Mouse (Mus musculus) heart, adult 9 months (tissue): ENCODE results near the gene Usp21.
A peak's percentile ranks its signal among the peaks of the same experiment; 100 is the strongest.
"Not testable (repeated sequence)": the region's sequence is repeated elsewhere in the genome, so short reads cannot be mapped to it uniquely, and the experiment has no call there.

ENCODE experiments used
- DNase-seq, 2 experiments: peaks; one replicate each; pipeline ENCODE4 v3.0.0; 2022; ENCODE audit warnings: low spot score in 2 of 2

Usp21 gene

DNA sequence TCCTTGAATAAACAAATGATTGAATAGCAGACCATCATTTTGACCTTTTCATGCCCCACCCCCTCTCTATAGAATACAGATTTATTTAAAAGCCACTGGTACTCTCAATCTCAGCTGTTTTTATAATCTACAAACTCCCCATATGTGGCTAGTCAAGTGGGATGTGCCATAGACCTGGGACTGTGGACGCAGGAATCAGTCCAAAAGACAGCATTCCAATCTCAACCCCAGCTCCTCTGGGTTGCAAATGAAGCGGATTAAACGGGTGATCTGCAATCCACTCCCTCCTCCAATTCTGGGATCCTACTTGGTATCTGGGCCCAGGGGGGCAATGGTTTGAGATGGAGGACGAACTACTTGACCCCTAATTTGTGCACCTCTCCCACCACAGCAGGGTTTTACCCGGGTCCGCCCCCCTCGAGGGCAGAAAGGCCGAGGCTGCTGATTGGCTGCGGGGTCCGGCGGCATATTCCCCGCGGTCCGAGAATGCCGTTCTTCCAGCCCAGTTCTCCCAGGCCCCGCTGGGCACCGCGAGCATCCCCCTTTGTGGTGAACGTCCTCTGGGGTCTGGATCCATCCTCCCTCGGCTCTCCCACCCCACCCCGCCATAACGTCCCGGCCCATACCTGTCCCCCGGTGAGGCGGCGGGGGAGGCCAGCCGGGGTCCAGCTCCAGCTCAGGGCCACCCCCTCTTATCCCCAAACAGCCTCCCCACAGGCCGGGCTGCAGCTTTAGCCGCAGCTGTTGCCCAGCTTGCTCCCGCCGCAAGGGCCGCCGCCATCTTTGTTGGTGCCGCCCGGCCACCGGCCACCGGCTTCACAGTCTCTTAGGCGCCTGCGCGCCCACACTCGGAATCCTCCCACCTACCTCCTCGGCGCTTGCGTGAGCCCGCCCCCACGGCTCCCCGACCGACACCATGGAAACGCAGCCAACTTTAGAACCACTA lies at the start of gene Usp21:
Gene Usp21, minus strand, starts transcription at position 856 of the 946 bp plus-strand sequence.
- DNase-seq: peak; percentile 94 to 96

DNA sequence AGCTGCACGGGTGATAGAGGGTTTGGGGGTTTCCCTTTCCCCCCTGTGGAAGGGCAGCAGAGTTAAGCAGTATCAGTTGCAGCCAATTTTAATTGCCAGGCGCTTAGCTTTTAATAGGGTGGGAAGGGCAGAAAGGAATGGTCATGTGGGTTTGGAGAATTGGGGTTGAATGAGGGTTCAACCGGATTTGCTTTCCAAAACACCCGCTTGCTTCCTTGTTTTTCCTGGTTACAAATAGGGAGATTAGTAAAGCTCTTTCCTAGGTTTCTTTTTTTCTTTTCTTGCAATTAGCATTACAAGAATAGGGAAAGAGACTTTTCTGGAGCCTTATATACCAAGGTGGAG lies 42.4 kb upstream of the Usp21 start:
- DNase-seq: peak in 1 of 2 experiments; percentile 37

DNA sequence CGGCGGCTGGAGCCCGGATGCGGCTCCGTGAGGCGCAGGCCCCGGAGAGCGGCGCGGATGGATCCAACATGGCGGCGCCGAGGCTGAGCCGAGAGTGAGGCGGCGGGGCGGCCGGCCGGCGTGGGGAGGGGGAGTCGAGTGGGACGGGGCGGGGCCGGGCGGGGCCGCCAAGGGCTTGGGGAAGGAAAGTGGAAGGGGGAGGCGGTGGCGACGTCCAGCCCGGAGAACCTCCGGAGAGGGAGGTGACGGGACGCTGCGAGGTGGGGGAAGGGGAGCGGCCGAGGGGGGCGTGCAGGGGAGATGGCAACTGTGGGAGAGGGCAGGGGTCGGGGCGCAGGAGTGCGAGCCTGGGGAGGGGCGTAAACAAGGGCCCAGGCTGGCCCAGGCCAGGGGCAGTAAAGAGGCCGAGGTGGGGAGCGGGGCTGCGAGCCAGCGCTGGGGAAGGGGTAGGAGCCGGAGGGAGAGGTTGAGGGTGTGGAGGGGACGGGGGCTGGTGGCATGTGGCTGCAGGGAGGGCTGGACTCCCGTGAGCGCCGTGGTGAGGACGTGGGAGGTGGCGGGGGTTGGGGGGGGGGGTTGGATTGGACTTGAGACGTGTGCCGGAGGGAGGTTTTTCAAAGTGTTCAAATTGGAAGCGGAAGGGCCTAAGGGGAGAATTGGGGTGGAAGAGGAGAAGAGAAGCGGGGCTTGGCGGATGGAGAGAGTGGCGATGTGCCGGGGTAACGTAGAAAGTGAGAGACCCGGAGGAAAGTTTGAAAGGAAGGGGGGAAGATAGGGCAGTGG lies 41.8 kb upstream of the Usp21 start:
- peak in 1 of 2 experiments; percentile 26 for DNase-seq

DNA sequence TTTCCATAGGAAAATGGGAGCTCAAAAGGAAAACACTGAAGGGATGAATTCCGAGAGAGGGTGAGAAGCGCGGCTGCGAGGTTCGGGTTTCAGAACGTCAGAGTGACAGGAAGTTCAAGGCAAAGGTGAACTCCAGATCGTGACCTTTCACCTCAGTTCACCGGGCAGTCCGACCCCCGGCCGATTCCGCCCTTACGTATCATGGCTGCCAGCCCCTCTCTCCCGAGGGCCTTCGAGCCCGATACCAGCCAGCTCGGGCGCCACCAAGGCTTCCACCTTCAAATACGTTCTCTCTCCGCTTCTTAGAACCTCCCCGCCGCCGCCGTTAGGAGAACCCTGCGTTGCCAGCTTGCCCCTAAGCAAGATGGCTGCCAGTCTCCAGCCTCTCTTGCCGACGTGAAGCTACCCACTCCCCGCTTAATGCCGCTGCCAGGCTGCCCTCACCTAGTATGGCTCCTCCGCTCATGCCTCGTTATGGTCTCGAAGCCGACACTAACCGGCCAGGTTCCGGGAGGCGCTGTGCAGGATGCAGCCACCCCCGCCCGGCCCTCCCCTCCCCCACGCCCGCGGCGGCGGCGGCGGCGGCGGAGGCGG lies 41.1 kb upstream of the Usp21 start, which contains the start of gene Dedd:
Gene Dedd, plus strand, starts transcription at position 307 of the 594 bp plus-strand sequence.
- DNase-seq: peak; percentile 95

DNA sequence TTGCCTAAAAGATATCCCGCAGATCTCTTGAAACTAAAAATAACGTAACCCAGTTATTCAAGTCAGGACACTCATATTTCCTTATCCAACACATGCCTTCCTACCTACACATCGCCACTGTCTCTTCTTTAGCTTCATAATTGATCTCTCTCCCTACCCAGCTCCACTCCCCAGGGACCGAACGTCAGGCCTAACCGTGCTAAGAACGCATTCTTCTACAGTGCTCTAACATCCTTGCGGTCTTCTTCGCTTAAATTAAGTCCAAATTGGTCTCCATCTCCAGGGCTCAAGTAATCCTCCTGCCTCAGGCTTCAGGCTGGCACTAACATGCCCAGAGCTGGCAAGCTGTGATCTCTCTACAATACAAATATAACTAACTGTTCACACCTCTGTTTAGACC lies 40.5 kb upstream of the Usp21 start:
- no peak for DNase-seq

DNA sequence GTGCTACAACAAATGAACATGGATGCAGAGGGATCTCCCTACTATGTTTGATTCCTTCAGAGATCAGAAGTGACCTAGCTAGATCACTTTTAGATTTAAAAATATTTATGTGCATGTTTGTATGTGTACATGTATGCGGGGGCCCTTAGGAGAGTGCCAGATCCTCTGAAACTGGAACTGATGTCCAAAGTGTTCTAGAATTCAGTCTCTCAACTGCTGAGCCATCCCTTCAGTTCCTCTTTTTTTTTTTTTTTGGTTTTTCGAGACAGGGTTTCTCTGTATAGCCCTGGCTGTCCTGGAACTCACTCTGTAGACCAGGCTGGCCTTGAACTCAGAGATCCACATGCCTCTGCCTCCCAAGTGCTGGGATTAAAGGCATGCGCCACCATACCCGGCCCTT lies 38.8 kb upstream of the Usp21 start:
- not testable (repeated sequence) for DNase-seq

DNA sequence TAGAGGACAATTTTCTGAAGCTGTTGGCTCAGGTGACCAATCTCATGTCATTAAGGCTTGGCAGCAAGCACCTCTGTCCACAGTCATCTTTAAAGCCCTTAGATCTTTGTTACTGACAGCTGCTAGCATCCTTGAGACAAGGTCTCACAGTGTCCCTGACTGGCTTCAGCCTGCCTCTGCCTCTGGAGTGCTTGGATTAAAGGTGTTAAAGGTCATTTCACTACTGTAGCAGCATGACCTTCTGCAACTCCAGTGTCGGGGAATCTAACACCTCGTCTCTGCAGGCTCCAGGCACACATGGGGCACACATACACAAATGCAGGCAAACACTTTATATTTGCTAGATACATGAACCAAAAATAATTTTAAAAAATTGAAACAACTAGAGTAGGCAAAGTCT lies 37.8 kb upstream of the Usp21 start:
- no peak for DNase-seq

DNA sequence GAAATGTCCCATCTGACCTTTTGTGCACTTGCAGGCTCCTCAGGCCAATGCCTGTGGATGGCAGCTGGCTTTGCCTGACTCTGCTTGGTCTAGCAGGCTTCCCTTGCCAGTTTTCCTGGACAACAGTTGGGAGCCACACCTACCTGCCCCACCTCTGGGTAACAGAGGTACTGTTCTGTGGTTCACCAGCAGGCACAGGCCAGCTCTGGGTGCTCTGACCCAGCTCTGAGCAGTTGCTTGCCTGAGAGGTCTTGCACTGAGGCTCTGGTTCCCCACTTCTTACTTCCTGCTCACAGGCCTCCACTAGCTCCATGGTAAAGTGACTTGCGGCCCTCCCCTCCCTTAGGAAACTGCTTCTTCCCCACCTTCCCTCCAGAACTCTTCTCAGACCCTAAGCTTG lies 34.2 kb upstream of the Usp21 start:
- no peak for DNase-seq

DNA sequence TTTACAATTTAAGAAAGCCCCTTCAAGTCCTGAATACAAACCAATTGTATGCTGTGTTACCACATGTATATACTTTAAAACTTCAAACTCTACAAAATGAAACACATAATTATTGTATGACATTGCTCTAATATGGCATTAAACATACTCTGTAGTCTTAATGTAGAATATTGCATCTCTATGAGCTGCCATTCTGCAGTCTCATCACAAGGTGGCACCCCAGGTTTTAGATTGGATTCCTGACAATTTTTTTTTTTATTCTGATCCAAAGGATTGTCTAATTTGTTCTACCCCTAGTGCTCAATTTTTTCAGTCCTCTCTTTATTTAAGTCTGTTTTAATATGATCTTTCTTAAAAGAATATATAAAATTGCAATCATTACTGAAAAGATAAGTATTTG lies 33.6 kb upstream of the Usp21 start:
- DNase-seq: no peak

DNA sequence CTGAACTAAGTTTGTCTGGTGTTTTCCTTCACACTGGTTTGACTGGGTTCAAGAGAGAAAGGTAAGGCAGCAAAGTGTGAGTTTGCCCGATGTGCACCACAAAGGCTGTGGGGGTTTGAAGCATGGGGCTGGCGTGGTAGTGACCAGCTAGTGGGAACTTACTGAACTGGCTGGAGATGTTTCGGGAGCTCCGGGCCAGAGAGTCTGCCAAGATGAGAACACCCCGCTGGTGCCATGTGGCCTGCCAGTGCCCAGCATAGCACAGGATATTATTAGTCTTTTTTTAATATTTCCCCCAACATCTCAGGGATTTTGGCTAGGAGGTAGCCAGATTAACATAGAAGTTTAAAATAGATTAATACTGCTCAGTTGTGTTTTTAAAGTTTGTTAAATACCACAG lies 32.4 kb upstream of the Usp21 start:
- DNase-seq: no peak

DNA sequence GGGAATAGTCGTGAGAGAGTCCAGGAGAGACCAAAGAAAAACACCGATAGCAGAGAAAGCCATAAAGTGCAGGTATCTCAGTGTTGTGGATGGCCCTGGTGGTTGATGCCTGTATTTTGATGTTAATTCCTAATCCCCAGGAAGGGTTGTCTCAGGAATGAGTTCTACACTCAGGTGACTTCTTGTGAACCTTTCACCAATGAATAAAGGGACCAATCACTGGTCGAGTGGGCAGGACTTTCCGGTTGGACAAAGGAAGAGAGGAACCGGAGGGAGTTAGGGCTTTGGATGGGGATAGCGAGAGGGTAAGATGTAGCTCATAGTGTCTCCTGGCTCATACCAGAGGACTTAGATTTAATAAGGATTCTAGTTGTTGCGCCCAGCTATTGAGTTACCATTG lies 32.0 kb upstream of the Usp21 start:
- no peak for DNase-seq

DNA sequence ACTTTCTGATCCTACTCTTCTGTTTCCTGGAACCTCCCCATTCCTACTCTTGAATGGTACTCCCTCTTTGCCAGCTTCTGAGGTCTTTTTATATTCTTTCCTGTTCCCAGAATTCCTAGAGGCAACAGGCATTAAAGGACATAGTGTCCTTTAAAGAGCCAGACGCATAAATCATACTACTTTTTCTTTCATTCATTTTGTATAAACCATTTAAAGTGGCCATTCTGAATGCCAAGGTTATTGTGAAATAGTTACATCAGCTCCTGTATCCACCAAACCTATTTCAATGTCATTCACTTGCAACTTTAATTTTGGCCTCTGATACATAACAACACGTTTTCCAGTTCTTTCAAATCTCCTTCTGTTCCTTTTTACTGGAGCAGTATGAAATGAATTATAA lies 21.5 kb upstream of the Usp21 start:
- no peak for DNase-seq

DNA sequence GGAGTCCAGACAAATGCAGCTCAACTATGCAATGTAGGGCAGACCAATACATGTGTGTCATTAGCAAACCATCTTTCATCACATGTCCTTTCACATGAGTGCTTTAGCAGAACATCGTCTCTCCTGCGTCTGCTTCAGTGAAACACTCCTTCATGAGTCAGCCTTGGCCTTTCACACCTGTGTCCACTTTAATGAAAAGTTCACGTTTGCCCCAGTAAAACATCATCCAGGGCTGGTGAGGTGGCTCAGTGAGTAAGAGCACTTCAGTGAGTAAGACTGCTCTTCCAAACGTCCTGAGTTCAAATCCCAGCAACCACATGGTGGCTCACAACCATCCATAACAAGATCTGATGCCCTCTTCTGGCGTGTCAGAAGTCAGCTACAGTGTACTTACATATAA lies 18.4 kb upstream of the Usp21 start:
- not testable (repeated sequence) for DNase-seq

DNA sequence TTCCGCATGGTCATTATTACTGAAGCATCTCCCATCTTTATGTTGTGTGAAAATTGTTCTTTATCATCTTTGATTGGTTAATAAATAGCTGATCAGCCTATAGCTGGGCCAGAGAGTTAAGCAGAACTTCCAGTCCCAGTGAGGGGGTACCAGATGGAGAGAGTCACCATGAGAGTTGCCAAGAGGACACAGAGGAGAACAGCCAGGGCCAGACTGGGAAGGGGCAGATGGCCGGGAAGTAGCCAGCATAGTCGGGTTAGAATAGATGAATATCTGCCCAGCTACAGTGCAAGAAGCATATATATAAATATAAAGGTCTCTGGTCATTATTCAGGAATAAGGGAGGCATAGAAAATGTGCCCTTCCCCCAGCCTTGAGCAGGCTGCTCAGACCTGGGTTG lies 10.4 kb upstream of the Usp21 start:
- DNase-seq: no peak

DNA sequence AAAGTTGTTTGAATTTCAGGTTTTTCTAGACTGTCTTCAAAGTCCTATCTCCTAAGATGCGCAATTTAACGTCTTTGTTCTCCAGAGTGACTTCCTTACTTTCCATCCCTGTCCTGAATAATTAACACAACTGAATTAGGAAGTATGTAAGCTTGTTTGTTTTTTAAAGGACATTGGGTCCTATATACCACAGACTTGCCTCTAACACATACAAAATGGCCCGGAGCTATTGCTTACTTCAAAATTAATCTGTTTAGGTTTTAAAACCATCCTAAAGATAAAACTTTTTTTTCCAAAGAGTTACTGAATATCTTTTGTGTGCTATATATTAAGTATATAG lies 7.2 kb upstream of the Usp21 start:
- DNase-seq: no peak

DNA sequence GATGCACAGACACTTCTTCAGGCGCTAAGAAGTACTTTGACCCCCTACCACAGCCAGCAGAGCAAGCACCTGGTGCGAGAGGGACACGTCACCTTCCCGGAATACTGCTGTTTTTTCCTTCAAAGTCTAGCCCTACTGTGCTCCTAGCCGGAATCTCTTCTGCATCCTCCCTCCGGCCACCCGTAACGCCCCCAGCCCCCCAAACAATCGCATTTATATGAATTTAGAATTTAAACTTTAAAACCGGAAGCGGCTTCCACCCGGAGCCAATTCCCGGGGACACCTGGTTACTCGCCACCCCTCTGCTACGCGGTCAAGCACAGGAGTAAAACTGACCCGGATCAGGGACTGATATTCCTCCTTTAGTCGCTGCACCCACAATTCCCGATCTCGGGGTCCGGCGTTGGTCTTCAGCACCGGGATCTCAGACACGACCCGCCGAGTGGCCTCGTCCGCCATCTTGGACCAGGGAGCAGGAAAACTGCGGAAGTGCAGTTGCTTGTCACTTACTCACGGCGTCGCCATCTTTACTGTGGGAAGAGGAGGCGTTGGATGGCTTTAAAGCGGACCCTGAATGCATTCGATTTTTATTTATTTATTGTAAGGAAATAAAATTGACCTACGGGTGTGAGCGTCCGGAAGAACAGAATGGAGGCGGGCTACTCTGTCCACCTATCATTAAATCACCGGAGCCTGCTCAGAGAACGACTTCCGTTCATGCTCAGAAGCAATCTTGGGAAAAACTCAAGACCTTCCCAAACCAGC lies 6.7 kb upstream of the Usp21 start, which contains the start of gene Ufc1:
Gene Ufc1, minus strand, starts transcription at position 727 of the 765 bp plus-strand sequence.
- DNase-seq: peak; percentile 85 to 90

DNA sequence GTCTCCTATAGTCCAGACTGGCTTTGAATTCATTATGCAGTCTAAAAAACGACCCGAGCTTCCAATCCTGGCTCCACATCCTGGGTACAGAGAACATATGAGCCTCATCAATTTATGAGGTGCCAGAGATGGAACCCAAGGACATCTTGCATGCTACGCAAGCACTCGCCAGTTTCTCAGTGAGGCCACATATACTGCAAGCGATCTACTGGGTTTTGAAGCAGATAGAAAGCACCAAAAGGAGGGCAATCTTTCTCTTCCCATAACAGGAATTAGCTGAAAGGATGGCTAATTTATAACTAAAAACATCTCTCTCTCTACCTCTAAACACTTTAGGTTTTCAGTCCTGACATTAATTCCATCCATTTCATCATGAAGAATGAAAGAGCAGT lies 6.1 kb upstream of the Usp21 start:
- DNase-seq: no peak

DNA sequence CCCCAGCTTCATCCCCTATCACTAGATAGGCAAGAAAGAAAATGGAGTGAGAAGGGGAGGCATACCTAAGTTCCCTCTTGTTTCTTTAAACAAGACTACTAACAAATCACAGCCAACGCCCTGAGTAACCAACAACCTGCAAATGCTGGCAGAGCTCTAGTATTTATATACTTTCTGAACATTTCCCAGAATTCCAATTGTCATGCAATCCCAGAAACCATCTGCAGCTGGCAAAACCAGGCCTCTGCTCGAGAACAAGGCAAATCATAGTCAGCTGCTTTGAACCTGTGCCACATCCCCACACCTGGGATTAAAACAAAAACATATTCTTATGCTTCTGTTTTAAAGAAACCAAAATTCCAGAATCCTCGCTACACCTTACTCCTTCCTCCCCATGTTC lies 5.6 kb upstream of the Usp21 start:
- DNase-seq: no peak

DNA sequence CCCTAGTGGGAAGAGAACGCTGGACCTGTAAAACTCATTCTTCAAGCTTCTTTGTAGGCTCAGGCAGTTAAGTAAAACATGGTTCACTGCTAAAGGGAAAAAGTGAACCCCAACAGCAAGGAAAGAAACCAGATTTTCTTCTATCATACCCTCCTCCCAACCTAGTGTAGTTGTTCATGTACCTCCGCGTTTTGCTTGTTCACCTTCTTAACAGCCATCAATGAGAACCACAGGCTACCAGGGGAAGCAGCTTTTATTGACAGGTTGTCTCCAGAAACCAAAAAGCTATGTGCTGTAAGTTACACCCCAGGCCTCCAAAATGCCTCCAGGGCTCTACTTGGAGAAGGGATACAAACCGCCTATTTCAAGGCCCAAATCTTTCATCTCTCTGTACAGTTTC lies 537 bp upstream of the Usp21 start:
- DNase-seq: no peak

DNA sequence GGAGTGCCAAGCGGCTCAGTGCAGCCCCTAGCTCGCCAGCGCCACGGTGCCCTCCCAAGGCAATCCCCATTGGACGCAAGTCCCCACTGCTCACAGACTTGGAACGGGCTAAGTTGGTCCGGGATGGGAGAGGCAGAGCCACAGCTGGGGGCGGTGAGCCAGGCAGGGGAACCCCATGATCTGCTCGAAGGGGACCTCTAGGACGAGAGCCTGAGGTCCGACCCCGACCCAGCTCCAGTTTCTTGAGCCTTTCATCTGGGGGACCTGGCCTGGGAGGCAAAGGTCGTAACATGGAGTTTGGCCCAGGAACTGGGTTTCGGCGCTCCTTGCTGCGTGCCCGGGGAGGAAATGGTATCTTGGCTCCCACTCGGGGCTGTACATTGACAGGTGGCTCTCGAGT lies 1.3 kb downstream of the Usp21 start:
- no peak for DNase-seq

DNA sequence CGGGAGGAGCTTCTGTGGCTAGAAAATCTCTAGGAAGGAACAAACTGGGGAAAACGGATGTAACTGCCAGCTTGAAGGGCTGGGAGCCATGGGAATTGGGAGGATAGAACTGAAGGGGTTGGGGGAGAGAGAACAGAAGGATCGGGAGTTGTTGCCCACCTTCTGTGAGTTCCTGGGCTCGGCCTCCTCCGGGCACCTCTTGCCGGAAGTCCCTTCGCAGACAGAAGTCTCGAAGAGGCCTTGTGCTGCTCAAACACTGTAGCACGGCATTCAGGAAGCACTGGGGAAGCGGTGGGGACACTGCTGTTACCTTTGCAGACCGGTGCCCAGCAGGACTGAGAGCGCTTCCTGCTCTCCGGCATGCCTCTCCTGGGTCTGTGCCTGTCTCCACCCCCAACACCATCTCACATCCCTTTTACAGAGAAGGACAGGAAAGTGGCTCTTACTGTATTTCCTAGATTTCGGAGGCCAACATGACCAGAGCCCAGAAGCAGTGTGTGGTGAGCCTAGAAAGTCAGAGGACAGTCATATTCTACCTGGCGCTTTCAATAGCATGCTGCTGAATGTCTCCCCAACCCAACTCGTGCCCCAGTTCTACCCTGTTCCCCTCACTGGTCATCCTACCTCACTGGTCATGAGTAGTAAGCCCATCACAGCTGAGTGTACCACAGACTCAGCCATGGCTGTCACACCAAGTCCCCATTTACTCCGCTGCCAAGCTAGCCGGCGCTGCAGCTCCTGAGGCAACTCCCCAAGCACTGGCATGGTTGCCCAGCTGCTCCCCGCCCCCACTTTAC lies 2.5 kb downstream of the Usp21 start:
- DNase-seq: peak in 1 of 2 experiments; percentile 9
